Mouse (Mus musculus) ES-E14 (cell line): ENCODE results near the gene C1ql1.

Source experiments
- CHD2 ChIP-seq: IDR thresholded peaks from 2 replicates; pipeline ENCODE4 v1.6.1; 2014; ENCODE audit warnings: mild to moderate bottlenecking, low read depth, low read length, inconsistent platforms
- HCFC1 ChIP-seq: IDR thresholded peaks from 2 replicates; pipeline ENCODE4 v1.6.1; 2012; ENCODE audit warnings: low read length, inconsistent platforms, borderline replicate concordance; ENCODE audit not compliant: insufficient read depth
- ZC3H11A ChIP-seq: IDR thresholded peaks from 2 replicates; pipeline ENCODE4 v1.6.1; 2012; ENCODE audit warnings: low read depth, mild to moderate bottlenecking, inconsistent platforms, low read length, borderline replicate concordance
- ZNF384 ChIP-seq: IDR thresholded peaks from 2 replicates; pipeline ENCODE4 v1.6.1; 2012; ENCODE audit warnings: low read depth, low read length, inconsistent platforms

DNA sequence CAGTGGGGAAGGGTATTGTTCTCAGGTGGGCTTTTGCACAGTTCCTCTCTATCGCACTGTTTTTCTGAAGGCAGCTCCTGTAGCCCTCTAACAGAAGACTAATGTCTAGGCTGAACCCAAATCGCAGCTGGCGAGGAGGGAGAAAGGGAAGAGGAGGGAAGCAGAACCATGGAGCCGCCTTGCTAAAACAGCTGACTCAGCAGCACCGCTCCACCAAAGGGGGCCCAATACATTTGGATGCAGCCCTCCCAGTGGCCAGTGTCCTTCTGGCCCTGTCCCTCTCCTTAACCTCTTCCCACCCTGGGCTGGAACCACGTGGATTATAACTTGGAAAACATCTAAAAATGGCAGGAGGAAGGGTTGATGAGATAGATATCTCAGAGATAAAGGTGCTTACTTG, 5.3 kb downstream of the C1ql1 start:
- TF ChIP-seq ZNF384, result no peak
- TF ChIP-seq ZC3H11A, result no peak
- no peak for TF ChIP-seq CHD2
- no peak for TF ChIP-seq HCFC1
